Mouse (Mus musculus): ENCODE measurements around the gene Palm.

Gene Palm

GRCm38 (mm10) chr10:79853860-79854795 lies 60.8 kb downstream of the Palm start, which contains the start of gene Ptbp1:
Gene Ptbp1, plus strand, starts transcription at chr10:79854427.
- DNase-seq (ENCODE audit: low read depth in 2 of 2, low spot score in 2 of 2) = peak; percentile 98

- peak; percentile 69 to 77 for DNase-seq (ENCODE audit: low read depth in 2 of 2, low spot score in 2 of 2)
Observed at GRCm38 (mm10) chr10:79854801-79855541, 61.6 kb downstream of the Palm start.

- peak in 1 of 2 experiments; percentile 35 for DNase-seq (ENCODE audit: low read depth in 2 of 2, low spot score in 2 of 2)
Observed at GRCm38 (mm10) chr10:79855558-79856184, 62.3 kb downstream of the Palm start.

- DNase-seq (ENCODE audit: low read depth in 2 of 2, low spot score in 2 of 2) = no peak
Observed at GRCm38 (mm10) chr10:79856280-79856679, 62.9 kb downstream of the Palm start.

GRCm38 (mm10) chr10:79856704-79857451 lies 63.5 kb downstream of the Palm start:
- DNase-seq (ENCODE audit: low read depth in 2 of 2, low spot score in 2 of 2) = no peak

DNA sequence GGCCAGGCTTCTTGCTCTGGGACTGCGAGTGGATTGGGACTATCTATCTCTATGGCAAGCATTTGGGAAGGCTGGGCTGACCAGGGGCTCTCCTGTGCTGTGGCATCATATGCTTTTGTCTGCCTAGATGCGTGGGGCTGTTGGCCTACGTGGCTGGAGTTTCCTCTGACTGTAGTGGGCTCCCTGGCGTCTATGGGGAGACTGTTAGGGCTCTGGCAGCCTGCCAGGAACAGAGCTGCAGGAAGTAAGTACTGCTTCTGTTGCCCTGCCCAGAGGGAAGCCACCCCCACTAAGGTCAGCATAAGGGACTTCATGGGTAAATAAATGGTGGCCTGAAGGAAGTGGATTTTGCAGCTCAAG lies 64.1 kb downstream of the Palm start:
- peak; percentile 39 to 44 for DNase-seq (ENCODE audit: low read depth in 2 of 2, low spot score in 2 of 2)

DNA sequence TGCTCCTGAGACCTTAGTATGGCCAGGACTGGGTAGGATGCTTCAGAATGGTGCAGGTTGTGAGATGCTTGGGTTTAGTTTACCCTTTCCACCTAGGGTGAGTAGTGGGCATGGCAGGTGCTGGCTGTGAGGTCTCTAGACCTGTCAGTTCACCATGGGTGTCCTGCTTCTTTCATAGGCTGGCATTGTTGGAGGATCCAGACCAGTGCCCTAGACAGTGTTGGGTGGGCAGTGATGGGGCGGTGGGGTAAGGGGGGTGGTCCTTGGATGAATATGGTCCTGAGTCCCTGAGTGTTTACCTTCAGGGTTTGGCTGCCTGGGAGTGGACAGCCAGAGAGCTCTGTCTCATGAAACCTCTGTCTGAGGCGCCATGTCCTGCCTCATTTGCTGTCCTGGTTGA lies 64.5 kb downstream of the Palm start:
- DNase-seq (ENCODE audit: low read depth in 2 of 2, low spot score in 2 of 2) = no peak

DNA sequence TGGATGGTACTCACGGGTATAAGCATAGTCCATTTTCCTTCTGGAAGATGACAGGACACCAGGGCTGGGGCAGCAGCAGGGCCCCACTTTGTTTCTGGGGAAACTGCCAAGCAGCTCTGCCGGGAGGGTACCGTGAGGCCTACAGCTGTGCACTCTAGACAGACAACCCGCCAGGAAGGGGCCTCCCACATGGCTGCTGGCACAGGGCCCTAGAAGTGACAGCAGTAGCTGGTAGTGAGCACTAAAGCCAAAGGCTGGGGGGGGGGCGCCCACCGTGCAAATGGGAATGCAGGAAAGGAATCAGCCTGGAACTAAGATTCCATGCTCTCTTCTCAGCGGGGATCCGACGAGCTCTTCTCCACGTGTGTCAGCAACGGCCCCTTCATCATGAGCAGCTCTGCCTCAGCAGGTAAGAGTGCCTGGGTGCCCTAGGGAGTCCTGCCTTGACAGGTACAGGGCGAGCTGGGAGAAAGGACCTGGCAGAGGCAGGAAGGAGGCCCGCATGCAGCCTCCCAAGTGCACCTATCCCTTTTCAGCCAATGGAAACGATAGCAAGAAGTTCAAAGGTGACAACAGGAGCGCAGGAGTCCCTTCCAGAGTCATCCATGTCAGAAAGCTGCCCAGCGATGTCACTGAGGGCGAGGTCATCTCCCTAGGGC lies 65.2 kb downstream of the Palm start:
- no peak for DNase-seq (ENCODE audit: low read depth in 2 of 2, low spot score in 2 of 2)

DNA sequence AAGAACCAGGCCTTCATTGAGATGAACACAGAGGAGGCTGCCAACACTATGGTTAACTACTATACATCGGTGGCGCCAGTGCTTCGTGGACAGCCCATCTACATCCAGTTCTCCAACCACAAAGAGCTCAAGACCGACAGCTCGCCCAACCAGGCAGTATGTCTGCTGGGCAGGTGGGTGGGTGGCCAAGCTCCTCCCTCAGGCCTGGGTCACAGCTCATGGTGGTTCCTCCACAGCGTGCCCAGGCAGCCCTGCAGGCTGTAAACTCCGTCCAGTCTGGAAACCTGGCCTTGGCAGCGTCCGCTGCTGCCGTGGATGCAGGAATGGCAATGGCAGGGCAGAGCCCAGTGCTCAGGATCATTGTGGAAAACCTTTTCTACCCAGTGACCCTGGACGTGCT lies 65.7 kb downstream of the Palm start:
- no peak for DNase-seq (ENCODE audit: low read depth in 2 of 2, low spot score in 2 of 2)

- DNase-seq (ENCODE audit: low read depth in 2 of 2, low spot score in 2 of 2) = no peak
Observed at GRCm38 (mm10) chr10:79860079-79860911, 66.9 kb downstream of the Palm start.

DNA sequence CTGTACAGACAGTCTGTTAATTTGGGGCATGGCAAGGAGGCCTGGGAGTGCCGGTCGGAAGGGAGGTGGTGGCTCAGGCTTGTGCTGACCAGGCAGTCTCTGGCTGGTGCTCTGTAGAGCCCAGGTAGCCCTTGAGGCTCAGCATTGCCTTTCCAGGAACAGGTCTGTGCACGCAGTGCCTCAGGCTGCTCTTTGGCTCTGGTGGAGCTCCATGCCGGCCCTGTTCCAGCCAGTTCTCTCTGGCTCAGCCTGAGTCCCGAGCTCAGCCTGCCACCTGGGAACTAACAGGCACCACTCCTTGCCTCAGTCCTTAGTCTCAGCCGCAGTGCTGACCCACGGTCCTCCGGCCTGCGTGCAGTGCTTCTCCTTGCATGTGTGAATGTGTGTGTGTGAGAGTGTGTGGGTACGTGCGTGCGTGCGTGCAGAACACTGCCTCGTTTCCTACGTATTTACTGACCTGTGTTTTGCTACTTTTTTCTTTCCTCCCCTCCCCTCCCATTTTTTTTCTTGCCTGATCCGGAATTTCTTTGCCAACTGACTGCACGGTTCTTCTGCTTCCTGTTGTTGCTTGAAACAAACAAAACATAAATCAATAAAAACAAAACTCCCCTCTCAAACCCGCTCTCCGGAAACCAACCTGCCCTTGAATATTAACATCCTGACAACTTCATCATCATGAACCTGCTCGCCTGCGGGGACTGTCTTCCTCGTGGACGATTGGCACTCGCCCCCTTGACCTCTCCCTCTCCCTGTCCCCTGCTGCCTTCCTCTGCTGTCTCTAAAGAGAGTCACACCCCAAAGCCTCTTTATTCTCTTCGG lies 68.1 kb downstream of the Palm start:
- DNase-seq (ENCODE audit: low read depth in 2 of 2, low spot score in 2 of 2) = no peak

GRCm38 (mm10) chr10:79862049-79862788 lies 68.8 kb downstream of the Palm start:
- no peak for DNase-seq (ENCODE audit: low read depth in 2 of 2, low spot score in 2 of 2)

GRCm38 (mm10) chr10:79862925-79863324 lies 69.6 kb downstream of the Palm start:
- DNase-seq (ENCODE audit: low read depth in 2 of 2, low spot score in 2 of 2) = no peak

GRCm38 (mm10) chr10:79864351-79865188 lies 71.2 kb downstream of the Palm start:
- DNase-seq (ENCODE audit: low read depth in 2 of 2, low spot score in 2 of 2) = no peak

DNA sequence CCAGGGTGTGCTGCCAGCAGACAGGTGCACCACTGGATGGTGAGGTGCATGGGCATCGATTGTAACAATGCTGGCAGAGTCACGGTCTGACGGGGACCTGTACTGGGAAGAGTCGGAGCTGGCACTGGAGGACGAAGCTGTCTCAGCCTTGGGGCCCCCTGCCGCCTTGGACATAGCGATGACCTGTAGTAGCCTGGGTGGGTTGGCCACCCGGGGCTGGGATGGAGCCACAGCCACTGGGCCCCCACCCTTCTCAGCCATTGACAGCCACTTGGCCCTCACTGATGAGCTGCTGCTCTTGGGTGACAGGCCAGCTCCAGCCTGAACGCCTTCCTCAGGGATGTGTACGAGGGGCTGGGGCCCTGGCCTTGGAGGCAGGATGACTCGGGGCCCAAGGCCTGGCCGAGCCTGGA lies 71.8 kb downstream of the Palm start:
- DNase-seq (ENCODE audit: low read depth in 2 of 2, low spot score in 2 of 2) = no peak

DNA sequence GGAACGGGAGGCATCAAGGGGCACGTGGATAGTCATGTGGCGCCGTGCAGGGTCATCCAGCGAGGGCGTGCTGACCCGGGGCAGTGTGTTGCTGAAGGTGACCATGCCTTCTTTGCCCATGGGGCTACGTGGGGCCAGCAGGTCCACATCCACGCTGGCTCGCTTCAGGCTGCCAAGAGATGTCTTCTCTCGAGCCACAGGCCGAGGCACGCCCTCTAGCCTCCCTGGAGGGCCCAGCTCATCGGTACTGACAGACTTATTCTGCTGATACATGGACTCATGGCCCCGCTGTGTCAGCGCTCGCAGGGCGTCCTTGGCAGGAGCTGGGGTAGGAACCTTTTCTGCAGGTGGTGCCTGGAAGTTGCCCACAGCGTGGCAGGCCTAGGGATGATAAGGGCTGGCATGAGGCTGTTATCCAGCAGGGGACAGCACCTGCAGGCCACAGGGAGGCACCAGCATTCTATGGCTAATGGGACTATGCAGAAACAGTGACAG lies 72.5 kb downstream of the Palm start:
- DNase-seq (ENCODE audit: low read depth in 2 of 2, low spot score in 2 of 2) = no peak

DNA sequence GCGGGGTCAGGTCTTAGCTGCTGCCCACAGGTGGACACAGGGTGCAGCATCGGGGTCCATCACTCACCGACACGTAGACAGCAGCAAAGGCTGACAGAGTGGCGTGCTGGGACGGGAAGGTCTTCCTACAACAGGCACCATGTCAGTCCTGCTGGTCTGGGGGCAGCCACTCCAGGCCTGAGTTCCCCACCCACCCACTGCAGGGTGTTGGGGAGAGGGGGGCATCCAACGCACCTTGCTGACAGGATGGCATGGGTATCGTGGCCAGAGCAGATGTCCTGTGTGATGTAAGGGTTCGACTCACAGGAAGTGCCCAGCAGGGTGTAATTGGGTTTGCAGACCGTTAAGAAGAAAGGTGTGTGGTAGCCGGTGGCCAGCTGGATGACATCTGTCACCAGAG lies 73.2 kb downstream of the Palm start:
- no peak for DNase-seq (ENCODE audit: low read depth in 2 of 2, low spot score in 2 of 2)
